Mouse (Mus musculus): Measurements from ENCODE around the gene Arhgef28. TPM values are rescaled to one million over a fixed set of nuclear protein-coding genes. Genes with fewer than 3 reads are reported as not detected.

Arhgef28 gene
- polyA plus RNA-seq, 1 experiment: not detected

GRCm38 (mm10) chr13:97892089-97892884, 314.0 kb downstream of the Arhgef28 start:
- TF ChIP-seq FLI1 (IDR thresholded peaks at IDR 0.05; ENCODE audit: low read length): no peak
- TF ChIP-seq GATA1 (IDR thresholded peaks at IDR 0.05; ENCODE audit: borderline replicate concordance, low read length): no peak
- Histone ChIP-seq H3K4me1 (no peaks in the 10 kb centered on the region), H3K9me3 (peaks cover 5% of the 10 kb centered on the region; the same call in 1 of the 2 replicates), H3K36me3 (replicated peaks; ENCODE audit: low read length) (no peaks in the 10 kb centered on the region), H3K4me3 (replicated peaks) (no peak overlapping the region), H3K27me3 (replicated peaks) (peaks cover 3% of the 10 kb centered on the region)

- Histone ChIP-seq H3K4me1 (no peaks in the 10 kb centered on the region), H3K27me3 (replicated peaks) (peaks cover 6% of the 10 kb centered on the region)
- no peak for TF ChIP-seq FLI1 (IDR thresholded peaks at IDR 0.05; ENCODE audit: low read length)
- TF ChIP-seq GATA1 (IDR thresholded peaks at IDR 0.05; ENCODE audit: borderline replicate concordance, low read length): no peak
Observed at GRCm38 (mm10) chr13:97888046-97888445, 318.2 kb downstream of the Arhgef28 start.

GRCm38 (mm10) chr13:97887558-97887957, 318.7 kb downstream of the Arhgef28 start:
- TF ChIP-seq GATA1 (IDR thresholded peaks at IDR 0.05; ENCODE audit: borderline replicate concordance, low read length): no peak
- no peak for TF ChIP-seq FLI1 (IDR thresholded peaks at IDR 0.05; ENCODE audit: low read length)
- Histone ChIP-seq H3K9me3 (peaks cover 3% of the 10 kb centered on the region; the same call in 1 of the 2 replicates), H3K4me1 (no peaks in the 10 kb centered on the region), H3K4me3 (replicated peaks) (no peak overlapping the region), H3K36me3 (replicated peaks; ENCODE audit: low read length) (no peaks in the 10 kb centered on the region), H3K27me3 (replicated peaks) (peaks cover 6% of the 10 kb centered on the region)

More at GRCm38 (mm10) chr13:97888046-97888445, 318.2 kb downstream of the Arhgef28 start:
- Histone ChIP-seq H3K9me3 (peaks cover 3% of the 10 kb centered on the region; the same call in 1 of the 2 replicates), H3K36me3 (replicated peaks; ENCODE audit: low read length) (no peaks in the 10 kb centered on the region), H3K4me3 (replicated peaks) (no peak overlapping the region)

GRCm38 (mm10) chr13:97883629-97884028, 322.6 kb downstream of the Arhgef28 start:
- H3K4me3 ChIP-seq (replicated peaks): no peak overlapping the region
- H3K36me3 ChIP-seq (replicated peaks; ENCODE audit: low read length): no peaks in the 10 kb centered on the region
- H3K9me3 ChIP-seq: peaks cover 7% of the 10 kb centered on the region
- peaks cover 15% of the 10 kb centered on the region for H3K27me3 ChIP-seq (replicated peaks)
- no peaks in the 10 kb centered on the region for H3K4me1 ChIP-seq
- no peak for TF ChIP-seq GATA1 (IDR thresholded peaks at IDR 0.05; ENCODE audit: borderline replicate concordance, low read length)
- no peak for TF ChIP-seq FLI1 (IDR thresholded peaks at IDR 0.05; ENCODE audit: low read length)

- Histone ChIP-seq H3K36me3 (replicated peaks; ENCODE audit: low read length) (no peaks in the 10 kb centered on the region), H3K4me1 (peaks cover under 1% of the 10 kb centered on the region; the same call in 1 of the 2 replicates), H3K9me3 (no peaks in the 10 kb centered on the region), H3K4me3 (replicated peaks) (no peak overlapping the region), H3K27me3 (replicated peaks) (peaks cover 16% of the 10 kb centered on the region)
- TF ChIP-seq GATA1 (IDR thresholded peaks at IDR 0.05; ENCODE audit: borderline replicate concordance, low read length) (no peak), FLI1 (IDR thresholded peaks at IDR 0.05; ENCODE audit: low read length) (no peak)
Observed at GRCm38 (mm10) chr13:97876450-97876849, 329.8 kb downstream of the Arhgef28 start.

GRCm38 (mm10) chr13:97876031-97876430, 330.2 kb downstream of the Arhgef28 start:
- Histone ChIP-seq H3K4me3 (replicated peaks) (no peak overlapping the region), H3K4me1 (peaks cover 4% of the 10 kb centered on the region), H3K9me3 (no peaks in the 10 kb centered on the region), H3K36me3 (replicated peaks; ENCODE audit: low read length) (no peaks in the 10 kb centered on the region), H3K27me3 (replicated peaks) (peaks cover 15% of the 10 kb centered on the region)
- TF ChIP-seq FLI1 (IDR thresholded peaks at IDR 0.05; ENCODE audit: low read length) (no peak), GATA1 (IDR thresholded peaks at IDR 0.05; ENCODE audit: borderline replicate concordance, low read length) (no peak)

GRCm38 (mm10) chr13:97869428-97869827, 336.8 kb downstream of the Arhgef28 start:
- Histone ChIP-seq H3K36me3 (replicated peaks; ENCODE audit: low read length) (no peaks in the 10 kb centered on the region), H3K27me3 (replicated peaks) (peaks cover 10% of the 10 kb centered on the region), H3K4me1 (peaks cover 20% of the 10 kb centered on the region), H3K4me3 (replicated peaks) (no peak overlapping the region), H3K9me3 (peaks cover 4% of the 10 kb centered on the region; the same call in 1 of the 2 replicates)
- TF ChIP-seq FLI1 (IDR thresholded peaks at IDR 0.05; ENCODE audit: low read length) (no peak), GATA1 (IDR thresholded peaks at IDR 0.05; ENCODE audit: borderline replicate concordance, low read length) (no peak)

- peaks cover 6% of the 10 kb centered on the region for H3K27me3 ChIP-seq (replicated peaks)
- H3K36me3 ChIP-seq (replicated peaks; ENCODE audit: low read length): no peaks in the 10 kb centered on the region
- TF ChIP-seq GATA1 (IDR thresholded peaks at IDR 0.05; ENCODE audit: borderline replicate concordance, low read length) (no peak), FLI1 (IDR thresholded peaks at IDR 0.05; ENCODE audit: low read length) (no peak)
- H3K4me3 ChIP-seq (replicated peaks): no peak overlapping the region
- H3K9me3 ChIP-seq: peaks cover 8% of the 10 kb centered on the region
- H3K4me1 ChIP-seq: peaks cover 20% of the 10 kb centered on the region
Observed at GRCm38 (mm10) chr13:97867322-97867962, 338.8 kb downstream of the Arhgef28 start.

- H3K4me3 ChIP-seq (replicated peaks): no peak overlapping the region
- H3K27me3 ChIP-seq (replicated peaks): no peaks in the 10 kb centered on the region
- H3K9me3 ChIP-seq: peaks cover 3% of the 10 kb centered on the region; the same call in 1 of the 2 replicates
- peaks cover 44% of the 10 kb centered on the region for H3K4me1 ChIP-seq
- no peaks in the 10 kb centered on the region for H3K36me3 ChIP-seq (replicated peaks; ENCODE audit: low read length)
- TF ChIP-seq GATA1 (IDR thresholded peaks at IDR 0.05; ENCODE audit: borderline replicate concordance, low read length) (no peak), FLI1 (IDR thresholded peaks at IDR 0.05; ENCODE audit: low read length) (no peak)
Observed at GRCm38 (mm10) chr13:97859071-97859470, 347.2 kb downstream of the Arhgef28 start.

GRCm38 (mm10) chr13:97857860-97858259, 348.4 kb downstream of the Arhgef28 start:
- H3K4me3 ChIP-seq (replicated peaks): peak overlapping the region; percentile 48
- H3K36me3 ChIP-seq (replicated peaks; ENCODE audit: low read length): no peaks in the 10 kb centered on the region
- TF ChIP-seq GATA1 (IDR thresholded peaks at IDR 0.05; ENCODE audit: borderline replicate concordance, low read length) (no peak), FLI1 (IDR thresholded peaks at IDR 0.05; ENCODE audit: low read length) (0 out of 2 replicates have a peak, but pooled peaks have one; percentile 24)
- peaks cover 53% of the 10 kb centered on the region for H3K4me1 ChIP-seq
- H3K27me3 ChIP-seq (replicated peaks): no peaks in the 10 kb centered on the region
- no peaks in the 10 kb centered on the region for H3K9me3 ChIP-seq

All from megakaryocyte, embryonic 14.5 days (primary cell).